Mouse (Mus musculus) colon, adult 2 months (tissue): ENCODE measurements around the gene Bcas2. TPM values are rescaled to one million over a fixed set of nuclear protein-coding genes. Genes with fewer than 3 reads are reported as not detected.

Source experiments
- polyA plus RNA-seq: library from polyadenylated mRNA; depleted of rRNA; stranded (reverse); fragments of >200 nt; gene quantifications from 2 replicates; pipeline ENCODE4 v1.2.3, GENCODE M21; 2012; rRNA removed

The Bcas2 gene
- 19.2 and 22.4 TPM in 2 replicates for polyA plus RNA-seq

GRCm38 (mm10) chr3:103171505-103172267 is at the start of gene Bcas2:
Gene Bcas2, plus strand, starts transcription at chr3:103171655.

Other genes starting within 250 kb of the Bcas2 start
- not detected in 2 replicates for gene Sycp1, start 235.6 kb upstream of the Bcas2 start, polyA plus RNA-seq
- not detected in 2 replicates for gene Nr1h5, start 207.5 kb upstream of the Bcas2 start, polyA plus RNA-seq
- 18.2 and 23.7 TPM in 2 replicates for gene Sike1, start 175.9 kb upstream of the Bcas2 start, polyA plus RNA-seq
- 10.5 and 15.2 TPM in 2 replicates for gene Csde1, start 151.2 kb upstream of the Bcas2 start, polyA plus RNA-seq
- 6.5 and 9.1 TPM in 2 replicates for gene Nras, start 113.4 kb upstream of the Bcas2 start, polyA plus RNA-seq
- gene Ampd1, start 97.6 kb upstream of the Bcas2 start, polyA plus RNA-seq: 0.05 TPM in 1 of 2 replicates, not detected in the other
- 0.36 and 0.55 TPM in 2 replicates for gene Dennd2c, start 69.1 kb upstream of the Bcas2 start, polyA plus RNA-seq
- 5.6 and 5.8 TPM in 2 replicates for gene Trim33, start 107.6 kb downstream of the Bcas2 start, polyA plus RNA-seq